Mouse (Mus musculus) lung, postnatal 10 days (tissue): ENCODE measurements around the gene Msrb3.

Experiments used
- DNase-seq: peaks from one replicate; pipeline ENCODE4 v3.0.0; 2021

Msrb3 gene

DNA sequence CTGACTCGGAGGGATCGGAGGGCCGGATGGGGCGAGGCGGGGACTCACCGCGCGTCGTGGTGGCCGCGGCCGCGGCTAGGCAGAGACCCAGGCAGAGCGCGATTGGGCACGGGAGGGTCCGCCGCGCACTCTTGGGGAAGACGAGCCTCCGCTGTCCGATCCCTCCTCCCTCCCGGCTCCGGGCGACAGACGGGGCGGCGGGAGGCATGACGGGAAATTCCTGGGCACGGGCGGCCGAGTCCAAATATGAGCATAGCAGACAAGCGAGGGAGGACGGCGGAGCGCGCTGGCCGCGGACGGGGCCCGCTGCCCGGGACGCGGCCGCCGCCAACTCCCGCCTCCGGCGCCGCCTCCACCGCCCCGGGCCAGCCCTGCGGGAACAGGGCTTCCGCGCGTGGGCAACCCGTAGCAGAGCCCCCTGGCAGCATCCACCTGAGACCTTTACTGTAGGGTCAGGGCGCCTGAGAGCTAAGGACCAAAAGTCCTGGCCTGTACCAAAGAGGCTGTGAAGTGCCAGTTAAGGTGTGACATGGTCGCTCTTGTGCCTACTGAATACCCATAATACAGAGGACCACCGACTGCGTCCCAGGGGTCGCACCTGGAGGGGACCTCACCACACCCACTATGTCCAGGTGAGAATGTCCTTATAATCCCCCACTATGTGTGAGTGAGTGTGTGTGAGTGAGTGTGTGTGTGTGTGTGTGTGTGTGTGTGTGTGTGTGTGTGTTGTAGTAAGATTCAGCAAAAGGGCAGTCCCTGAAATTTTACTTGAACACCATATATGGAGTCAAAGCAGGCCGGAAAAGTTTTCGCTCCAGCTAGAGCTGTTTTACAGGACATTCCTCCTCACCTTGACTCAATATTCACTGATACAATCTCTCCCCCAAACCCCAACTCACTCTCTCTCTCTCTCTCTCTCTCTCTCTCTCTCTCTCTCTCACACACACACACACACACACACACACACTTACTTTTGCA is at the start of gene Msrb3:
Gene Msrb3, minus strand, starts transcription at position 317 of the 978 bp plus-strand sequence.
- DNase-seq, result peak; percentile 93

- DNase-seq, result no peak
Measured at GRCm38 (mm10) chr10:120948461-120948860, 49.6 kb upstream of the Msrb3 start.

GRCm38 (mm10) chr10:120947842-120948241 is 48.9 kb upstream of the Msrb3 start:
- DNase-seq, result no peak

DNA sequence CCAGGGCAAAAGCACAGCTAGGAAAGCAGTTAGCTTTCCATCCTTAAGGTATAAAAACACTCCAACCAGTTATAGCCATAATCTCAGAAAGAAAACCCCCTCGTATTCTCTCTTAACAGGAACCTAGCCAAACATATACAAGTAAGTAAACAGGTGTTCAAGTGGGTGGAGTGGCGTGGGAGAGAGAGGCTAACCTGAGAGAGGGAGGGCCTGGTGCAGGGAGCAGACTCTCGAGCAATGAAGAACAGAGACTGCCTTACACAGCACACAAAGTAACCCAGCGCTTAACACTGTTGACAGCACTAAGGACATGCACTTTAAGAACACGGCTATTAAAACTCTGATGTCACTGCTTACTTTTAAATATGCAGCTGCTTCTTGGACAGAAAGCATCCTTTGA is 47.9 kb upstream of the Msrb3 start:
- no peak for DNase-seq

- DNase-seq, result no peak
Measured at GRCm38 (mm10) chr10:120938904-120939208, 40.0 kb upstream of the Msrb3 start.

DNA sequence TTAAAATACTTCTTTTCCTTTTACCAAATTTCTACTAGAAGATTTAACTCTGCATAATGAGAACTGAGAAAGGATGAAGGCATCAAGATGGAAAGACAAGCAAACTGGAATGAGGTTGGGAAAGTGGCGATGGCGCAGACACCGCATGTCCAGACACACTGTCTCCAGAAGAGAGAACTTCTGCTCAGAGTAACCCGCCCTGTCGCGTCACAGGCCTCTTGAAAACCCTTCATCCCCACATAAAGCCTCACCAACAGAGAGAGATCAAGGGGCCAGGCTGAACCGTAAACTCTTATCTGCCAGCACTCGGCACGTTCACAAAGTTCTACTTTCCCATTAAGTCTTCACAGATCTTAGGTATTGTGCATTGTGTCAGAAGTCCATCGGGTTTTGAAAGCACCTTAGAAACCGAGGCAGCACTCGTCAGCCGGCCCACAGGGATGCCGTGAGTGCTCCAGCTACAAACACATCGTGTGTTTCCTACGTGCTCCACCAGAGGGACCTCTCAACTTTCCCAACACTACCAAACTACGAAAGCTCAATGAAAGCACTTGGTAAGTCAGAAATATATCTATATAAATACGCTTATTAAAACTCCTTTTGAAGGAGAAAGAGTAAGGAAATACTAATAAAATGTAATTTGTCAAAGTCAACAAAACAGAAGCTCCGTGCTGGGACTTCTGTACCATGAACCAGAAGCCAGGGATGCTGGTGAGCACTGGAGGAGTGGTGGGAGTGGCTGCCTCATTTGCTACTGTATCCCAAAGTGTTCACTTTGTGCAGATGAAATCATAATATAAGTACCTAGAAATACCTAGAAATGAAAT is 39.4 kb upstream of the Msrb3 start:
- DNase-seq, result peak; percentile 72

- DNase-seq, result no peak
Measured at GRCm38 (mm10) chr10:120929536-120929935, 30.6 kb upstream of the Msrb3 start.

GRCm38 (mm10) chr10:120928183-120928582 is 29.3 kb upstream of the Msrb3 start:
- no peak for DNase-seq

- no peak for DNase-seq
Measured at GRCm38 (mm10) chr10:120926156-120926555, 27.3 kb upstream of the Msrb3 start.

DNA sequence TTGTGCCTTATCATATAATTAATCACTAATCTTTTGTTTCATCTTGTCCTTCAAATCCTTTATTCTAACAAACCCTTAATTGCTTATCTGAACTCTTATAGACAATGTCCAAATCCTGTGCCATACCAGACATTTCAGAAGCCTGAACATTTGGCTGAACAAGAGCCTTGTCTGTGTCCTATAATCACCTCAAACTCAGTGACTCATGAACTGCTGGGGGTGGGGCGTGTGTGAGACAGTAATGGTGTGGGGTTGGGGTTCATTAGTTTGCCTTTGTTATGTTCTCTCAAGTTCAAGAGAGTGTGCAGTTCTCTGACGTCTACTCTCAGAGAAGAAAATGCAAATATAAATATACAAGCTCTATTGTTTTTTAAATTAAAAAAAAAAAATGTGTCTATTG is 22.6 kb upstream of the Msrb3 start:
- DNase-seq, result no peak

DNA sequence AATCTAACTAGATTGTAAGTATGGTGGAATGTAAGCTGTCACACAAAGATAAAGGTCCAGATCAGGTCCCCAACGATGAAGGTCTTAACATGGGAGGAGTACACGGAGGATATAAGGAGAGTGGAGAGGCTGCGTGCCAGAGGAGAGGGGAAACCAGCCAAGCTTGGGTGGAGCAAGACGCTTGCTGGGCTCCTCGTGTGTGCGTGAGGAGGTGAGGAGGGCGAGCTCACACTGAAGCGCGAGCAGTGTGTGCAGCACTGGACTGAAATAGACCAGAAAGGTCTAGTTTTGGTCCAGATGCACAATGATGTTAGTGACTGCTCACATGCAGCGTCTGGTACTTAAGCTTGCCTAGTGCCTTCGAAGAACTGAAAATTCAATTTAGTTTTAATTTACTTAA is 21.7 kb upstream of the Msrb3 start:
- no peak for DNase-seq

DNA sequence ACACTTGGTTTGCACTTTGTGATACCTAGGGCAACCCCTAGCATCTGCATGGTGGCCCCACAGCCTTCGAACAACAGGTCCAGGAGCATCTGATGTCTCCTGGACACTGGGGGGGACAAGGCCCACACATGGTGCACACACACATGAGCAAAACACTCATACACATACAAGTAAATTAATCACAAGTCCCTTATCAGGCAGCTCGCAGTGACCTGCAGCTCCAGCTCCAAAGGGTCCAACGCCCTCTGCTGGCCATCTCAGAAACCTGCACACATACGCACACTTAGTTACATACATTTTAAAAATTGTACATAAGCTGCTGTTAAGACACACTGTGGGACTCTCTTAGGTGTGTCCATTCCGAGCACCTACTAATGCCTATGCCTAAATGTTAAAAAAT is 17.3 kb upstream of the Msrb3 start:
- peak; percentile 40 for DNase-seq

GRCm38 (mm10) chr10:120914948-120915631 is 16.2 kb upstream of the Msrb3 start:
- peak; percentile 75 for DNase-seq

DNA sequence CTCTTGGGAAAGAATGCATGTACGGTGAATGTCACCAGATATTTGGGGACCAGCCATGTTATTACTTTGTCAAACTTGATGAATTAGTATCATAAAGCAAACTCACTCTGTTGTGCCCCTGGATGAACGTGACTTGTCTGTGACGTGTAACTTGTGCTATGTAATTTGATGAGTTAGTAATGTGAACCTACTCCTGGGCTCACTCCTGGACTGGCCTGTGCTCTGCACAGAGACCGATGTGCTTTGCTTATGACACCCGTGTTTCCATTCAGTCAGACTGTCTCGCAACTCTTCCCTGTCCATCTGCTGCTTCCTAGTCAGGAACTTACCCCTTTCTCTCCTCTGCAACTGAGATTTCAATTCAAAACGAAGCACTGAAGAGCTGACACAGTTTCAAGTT is 15.4 kb upstream of the Msrb3 start:
- peak; percentile 17 for DNase-seq

GRCm38 (mm10) chr10:120913796-120914195 is 14.9 kb upstream of the Msrb3 start:
- DNase-seq, result peak; percentile 28

- DNase-seq, result peak; percentile 12
Measured at GRCm38 (mm10) chr10:120911971-120912370, 13.1 kb upstream of the Msrb3 start.

- no peak for DNase-seq
Measured at GRCm38 (mm10) chr10:120908776-120909574, 10.1 kb upstream of the Msrb3 start.

- DNase-seq, result no peak
Measured at GRCm38 (mm10) chr10:120904676-120905075, 5.8 kb upstream of the Msrb3 start.

- DNase-seq, result peak; percentile 29
Measured at GRCm38 (mm10) chr10:120903843-120904468, 5.1 kb upstream of the Msrb3 start.

- peak; percentile 39 for DNase-seq
Measured at GRCm38 (mm10) chr10:120901746-120902145, 2.8 kb upstream of the Msrb3 start.

GRCm38 (mm10) chr10:120900096-120900495 is 1.2 kb upstream of the Msrb3 start:
- peak; percentile 76 for DNase-seq

- peak; percentile 24 for DNase-seq
Measured at GRCm38 (mm10) chr10:120898357-120898756, 544 bp downstream of the Msrb3 start.
